Mouse (Mus musculus) embryo, embryonic 10 days (tissue): ENCODE results near the gene Tvp23a.
A peak's percentile ranks its signal among the peaks of the same experiment; 100 is the strongest.

Experiments
- DNase-seq: peaks from one replicate; pipeline ENCODE4 v3.0.0-alpha.2; 2015; ENCODE audit warnings: low spot score

The Tvp23a gene

DNA sequence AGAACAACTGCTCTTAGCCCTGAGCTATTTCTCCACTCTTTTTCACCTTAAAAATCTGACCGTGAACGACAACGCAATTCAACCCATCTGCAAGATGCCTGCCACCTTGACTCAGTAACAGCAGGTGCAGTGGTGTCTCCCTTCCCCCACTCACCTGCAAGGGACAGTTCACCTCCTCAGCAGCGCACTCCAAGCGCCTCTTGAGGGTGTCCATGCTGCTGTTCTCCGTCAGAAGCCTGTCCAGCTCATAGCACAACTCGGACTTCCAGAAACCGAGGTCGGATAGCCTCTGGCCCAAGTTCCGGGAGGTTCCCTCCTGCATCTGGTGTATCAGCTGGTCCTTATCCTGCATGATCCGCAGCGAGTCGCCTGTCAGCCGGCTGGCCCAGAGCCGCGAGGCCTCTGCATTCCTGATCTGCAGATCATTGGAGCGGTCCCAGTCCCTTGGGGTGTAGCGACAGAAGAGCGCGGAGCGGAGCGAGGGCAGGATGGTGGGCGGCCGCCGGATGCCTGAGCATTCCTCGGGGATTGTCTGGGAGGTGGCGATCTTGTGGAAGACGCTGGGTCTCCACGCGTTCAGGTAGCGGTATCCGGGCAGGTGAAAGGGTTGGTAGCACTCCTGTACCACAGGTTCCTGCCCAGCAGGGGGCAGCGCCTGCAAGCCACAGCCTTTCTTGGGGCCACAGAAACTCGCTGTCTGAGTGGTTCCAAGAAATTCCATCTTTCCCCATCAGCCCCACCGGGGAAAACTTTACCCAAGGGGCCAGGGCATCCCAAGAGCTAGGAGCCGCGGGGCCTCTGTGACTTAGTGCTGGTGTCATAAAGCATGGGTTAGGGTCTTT, 52.2 kb downstream of the Tvp23a start, which contains the start of gene Tekt5:
TSS of gene Tekt5 (minus strand) at position 792 of the 842 bp plus-strand sequence.
- DNase-seq = peak; percentile 55

GRCm38 (mm10) chr16:10392587-10392986, 54.6 kb downstream of the Tvp23a start:
- no peak for DNase-seq

- no peak for DNase-seq
These were observed 58.4 kb downstream of the Tvp23a start for GRCm38 (mm10) chr16:10388634-10389365.

DNA sequence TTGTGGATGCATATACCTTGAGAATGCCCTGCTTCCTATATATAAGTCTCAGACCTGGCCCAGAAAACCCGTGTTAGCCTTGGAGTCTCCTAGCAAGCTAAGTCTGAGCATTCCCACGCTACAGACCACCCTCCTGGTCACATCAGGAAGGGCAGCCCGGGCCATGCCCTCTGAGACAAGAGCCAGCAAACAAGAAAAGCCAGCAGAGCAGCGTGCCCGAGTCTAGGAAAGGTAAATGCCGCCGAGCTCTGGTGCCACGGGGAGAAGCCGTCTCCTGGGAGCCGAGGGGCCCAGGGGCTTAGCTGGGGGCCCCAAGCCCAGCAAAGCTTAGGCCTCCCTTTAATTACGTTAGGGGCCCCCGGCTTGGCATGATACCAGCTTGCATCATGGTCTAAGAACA, 61.9 kb downstream of the Tvp23a start:
- no peak for DNase-seq

GRCm38 (mm10) chr16:10384544-10384943, 62.6 kb downstream of the Tvp23a start:
- DNase-seq = no peak

GRCm38 (mm10) chr16:10384060-10384497, 63.1 kb downstream of the Tvp23a start:
- peak; percentile 18 for DNase-seq

DNA sequence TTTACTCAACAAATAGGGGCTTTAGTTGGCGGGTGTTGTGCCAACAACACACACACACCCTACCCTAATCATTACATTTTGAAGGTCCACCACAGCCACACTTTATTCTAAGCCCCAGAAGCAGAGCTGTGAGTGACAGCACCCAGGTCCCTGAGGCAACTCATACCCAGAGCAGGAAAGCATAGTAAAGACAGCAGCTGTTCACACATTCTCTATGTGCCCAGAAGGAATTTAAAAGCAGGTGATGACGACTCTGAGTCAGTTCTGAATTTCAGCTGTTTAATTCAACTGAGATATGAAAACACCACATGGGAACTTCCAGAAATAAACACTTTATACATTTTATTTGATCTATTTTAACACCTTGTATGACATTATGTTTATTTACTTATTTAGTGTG, 67.6 kb downstream of the Tvp23a start:
- DNase-seq = no peak

GRCm38 (mm10) chr16:10377286-10377685, 69.9 kb downstream of the Tvp23a start:
- DNase-seq = no peak

- peak; percentile 84 for DNase-seq
These were observed 72.7 kb downstream of the Tvp23a start for GRCm38 (mm10) chr16:10374254-10375011.

GRCm38 (mm10) chr16:10372372-10372771, 74.8 kb downstream of the Tvp23a start:
- no peak for DNase-seq
